Mouse (Mus musculus): Measurements from ENCODE around the gene Acot8. TPM values are rescaled to one million over a fixed set of nuclear protein-coding genes. Genes with fewer than 3 reads are reported as not detected.
"Not testable (repeated sequence)": the region's sequence is repeated elsewhere in the genome, so short reads cannot be mapped to it uniquely, and the experiment has no call there.

The Acot8 gene
- total RNA-seq, 2 experiments from 2014 or later, result 27.8 to 28.2 TPM

DNA sequence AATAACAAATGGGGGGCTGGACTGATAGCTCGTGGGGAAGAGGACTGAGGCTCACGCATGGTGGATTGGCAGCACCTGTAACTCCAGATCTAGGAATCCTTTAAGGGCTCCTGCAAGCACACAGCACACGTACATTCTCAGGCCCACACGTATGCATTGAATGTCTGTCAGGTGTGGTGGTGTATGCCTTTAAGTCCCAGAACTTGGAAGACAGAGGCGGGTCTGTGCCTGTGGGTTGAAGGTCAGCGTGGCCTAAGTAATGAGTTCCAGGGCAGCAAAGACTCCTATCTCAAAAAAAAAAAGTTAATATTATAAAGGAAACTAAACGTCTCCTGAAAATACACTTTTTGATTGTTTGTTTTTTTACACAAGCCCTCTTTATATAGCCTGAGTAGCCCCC is 1.9 kb upstream of the Acot8 start:
- DNase-seq, result no peak

DNA sequence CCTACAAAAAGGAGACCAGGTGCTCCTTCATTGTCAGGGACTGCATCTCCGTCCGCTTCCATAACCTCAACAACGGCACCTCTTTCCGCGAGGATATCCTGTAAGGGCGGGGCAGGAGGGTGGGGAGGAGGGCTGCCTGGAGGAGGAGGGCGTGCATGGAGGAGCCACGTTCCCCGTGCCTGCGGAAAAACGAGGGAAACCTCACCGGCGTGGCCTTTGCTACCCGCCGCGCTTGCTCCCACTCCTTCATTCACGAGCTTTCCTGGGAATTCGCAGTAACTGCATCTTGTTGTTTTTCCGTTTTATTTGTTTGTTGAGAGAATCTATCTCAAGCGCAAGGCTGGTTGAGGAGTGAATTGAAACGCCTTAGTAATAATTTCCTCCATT is 643 bp upstream of the Acot8 start:
- DNase-seq, result no peak

DNA sequence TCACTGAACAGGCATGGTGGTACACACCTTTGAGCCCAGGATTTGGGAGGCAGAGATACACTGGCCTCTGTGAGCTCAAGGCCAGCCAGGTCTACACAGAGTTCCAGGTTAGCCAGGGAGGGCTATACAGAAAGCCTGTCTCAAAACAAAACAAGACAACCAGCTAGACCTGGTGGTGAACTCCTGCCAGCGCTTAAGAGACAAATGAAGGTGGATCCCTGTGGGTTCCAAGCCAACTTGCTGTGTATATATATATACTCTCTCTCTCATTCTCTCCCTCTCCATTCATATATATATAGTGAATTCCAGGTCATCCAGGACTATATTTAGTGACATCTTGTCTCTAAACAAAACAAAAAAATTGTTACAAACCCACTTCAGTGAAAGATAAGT is 765 bp downstream of the Acot8 start:
- DNase-seq, result no peak

DNA sequence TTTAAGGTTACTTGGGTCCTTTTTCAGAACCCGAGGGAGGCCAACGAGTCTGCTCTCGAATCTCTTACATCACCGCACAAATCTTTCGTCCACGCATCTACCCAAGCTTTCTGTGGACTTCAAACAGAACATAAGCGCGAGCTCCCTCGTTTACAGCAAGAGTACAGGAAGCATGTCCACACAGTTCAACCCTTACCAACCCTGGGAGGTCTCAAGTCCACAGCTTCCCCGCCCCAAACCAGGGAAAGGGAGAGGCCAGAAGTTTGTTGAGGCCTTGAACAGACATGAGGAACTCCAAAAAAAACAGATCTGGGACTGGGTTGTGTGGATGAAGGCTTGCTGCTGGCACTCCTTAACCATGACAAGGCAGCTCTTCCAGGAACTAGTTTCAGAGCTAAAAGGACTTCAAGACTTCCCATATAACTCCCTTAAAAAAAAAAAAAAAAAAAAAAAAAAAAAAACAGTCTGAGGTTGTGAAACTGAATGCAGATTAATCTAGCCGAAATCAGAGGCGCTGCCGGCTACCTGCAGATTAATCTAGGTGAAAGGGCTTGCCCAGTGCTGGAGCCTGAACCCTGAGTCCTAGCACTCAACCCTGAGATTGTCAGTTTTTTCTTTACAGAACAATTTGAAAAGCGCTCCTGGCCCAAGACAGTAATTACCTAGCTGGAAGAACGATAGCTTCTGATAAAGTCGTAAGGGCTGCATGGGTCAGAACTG is 1.3 kb downstream of the Acot8 start:
- DNase-seq, result no peak

DNA sequence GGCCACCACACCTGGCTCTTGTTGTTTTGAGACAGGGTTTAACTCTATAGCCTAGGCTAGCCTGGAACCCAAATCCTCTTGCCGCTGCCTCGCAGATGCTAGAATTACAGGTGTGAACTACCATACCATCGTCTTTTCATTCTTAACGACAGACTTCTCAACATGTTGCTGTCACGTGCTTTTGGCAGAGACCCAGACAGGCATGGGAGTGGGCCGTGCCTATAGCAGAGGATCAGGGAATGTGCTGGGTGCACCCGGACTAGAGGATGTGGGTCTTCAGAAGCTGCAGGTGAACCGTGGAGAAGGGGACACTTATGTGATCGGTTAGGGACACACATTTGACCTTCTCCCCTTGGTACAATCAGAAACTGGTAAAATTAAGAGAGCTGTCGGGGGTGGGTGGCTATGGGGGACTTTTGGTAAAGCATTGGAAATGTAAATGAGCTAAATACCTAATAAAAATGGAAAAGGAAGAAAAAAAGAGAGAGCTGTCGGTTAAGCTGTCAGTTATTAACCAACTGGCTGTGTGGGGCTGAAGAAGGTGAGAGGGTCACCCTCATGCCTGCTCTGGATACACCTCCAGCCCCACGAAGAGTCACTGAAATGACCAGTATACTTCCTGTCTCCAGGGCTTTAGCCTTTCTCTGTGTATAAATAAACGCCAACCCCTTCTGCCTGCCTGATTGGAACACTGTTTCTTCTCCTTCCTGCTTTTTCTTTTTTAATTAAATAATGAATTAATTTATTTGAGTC is 4.3 kb downstream of the Acot8 start:
- DNase-seq, result no peak

DNA sequence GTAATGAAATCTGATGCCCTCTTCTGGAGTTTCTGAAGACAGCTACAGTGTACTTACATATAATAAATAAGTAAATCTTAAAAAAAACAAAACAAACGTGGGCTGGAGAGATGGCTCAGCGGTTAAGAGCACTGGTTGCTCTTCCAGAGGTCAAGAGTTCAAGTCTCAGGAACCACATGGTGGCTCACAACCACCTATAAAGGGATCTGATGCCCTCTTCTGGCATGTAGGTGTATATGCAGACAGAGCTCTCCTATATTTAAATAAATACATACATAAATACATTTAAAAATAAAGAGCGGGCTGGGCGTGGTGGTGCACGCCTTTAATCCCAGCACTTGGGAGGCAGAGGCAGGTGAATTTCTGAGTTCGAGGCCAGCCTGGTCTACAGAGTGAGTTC is 6.1 kb downstream of the Acot8 start:
- not testable (repeated sequence) for DNase-seq

DNA sequence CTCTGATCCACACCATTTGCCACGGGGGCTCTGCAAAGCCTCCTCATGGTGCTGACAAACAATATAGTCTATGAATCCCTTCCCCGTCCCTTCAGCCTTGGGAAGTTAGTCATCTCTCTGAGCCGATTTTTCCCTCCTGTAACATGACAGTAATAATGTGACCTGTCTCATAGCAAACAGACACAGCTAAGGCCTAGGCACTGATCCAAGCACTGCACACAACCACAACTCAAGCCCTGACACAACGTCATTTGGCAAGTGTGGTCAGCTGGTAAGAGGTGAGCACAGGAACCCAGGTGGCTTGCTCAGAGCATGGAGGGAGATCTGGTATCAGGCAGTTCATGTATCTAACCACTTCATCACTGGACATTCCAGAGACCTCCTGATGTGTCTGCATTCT is 8.8 kb downstream of the Acot8 start:
- no peak for DNase-seq

DNA sequence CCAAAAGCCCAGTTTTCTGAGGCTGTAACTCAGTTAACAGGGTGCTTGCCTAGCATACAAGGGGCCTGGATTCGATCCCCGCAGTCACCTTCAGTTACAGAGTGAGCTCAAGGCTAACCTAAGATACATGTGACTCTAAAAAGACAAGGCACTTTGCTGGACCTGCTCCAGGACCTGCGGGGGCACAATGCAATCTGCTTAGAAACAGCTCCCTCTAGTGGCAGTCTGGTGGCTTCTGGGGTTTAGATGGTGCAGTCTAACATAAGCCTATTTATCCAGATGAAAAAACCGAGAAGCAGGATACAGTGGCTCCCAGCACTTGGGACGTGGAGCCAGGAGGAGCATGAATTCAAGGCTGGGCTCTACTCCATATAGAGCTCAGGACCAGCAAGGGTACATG is 10.4 kb downstream of the Acot8 start:
- peak; percentile 74 to 81 for DNase-seq

DNA sequence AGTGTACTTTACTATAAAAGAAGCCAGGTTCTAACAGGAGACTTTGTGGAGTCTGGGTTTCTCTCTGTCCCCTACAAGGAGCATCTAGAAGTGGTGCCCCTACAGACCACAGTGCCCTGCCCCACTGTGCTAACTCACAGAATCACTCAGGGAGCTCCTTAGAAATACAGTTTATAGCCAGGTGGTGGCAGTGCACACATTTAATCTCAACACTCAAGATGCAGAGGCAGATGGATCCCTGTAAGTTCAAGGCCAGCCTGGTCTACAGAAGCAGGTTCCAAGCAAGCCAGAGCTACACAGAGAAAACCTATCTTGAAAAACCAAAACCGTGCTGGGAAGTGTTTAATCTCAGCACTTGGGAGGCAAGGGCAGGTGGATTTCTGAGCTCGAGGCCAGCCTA is 10.9 kb downstream of the Acot8 start:
- no peak for DNase-seq

DNA sequence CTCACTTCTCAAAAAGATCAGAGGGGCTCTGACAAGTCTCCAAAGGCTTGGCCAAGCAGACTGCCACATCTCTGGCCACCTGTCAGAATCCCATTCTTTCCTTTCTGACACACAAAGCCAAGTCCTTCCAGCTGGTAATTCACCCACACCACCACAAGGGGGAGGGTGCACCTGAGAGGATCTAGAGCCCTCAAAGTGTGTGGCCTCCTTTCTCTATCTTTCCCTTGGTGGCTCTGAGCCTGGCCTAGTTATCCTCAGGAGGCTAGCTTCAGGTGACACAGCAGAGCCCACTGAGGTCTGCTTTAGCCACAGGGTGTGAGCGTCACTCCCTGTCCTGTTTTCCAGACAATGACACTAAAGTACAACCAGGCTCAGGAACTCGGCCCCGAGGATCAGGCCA is 11.4 kb downstream of the Acot8 start:
- no peak for DNase-seq

DNA sequence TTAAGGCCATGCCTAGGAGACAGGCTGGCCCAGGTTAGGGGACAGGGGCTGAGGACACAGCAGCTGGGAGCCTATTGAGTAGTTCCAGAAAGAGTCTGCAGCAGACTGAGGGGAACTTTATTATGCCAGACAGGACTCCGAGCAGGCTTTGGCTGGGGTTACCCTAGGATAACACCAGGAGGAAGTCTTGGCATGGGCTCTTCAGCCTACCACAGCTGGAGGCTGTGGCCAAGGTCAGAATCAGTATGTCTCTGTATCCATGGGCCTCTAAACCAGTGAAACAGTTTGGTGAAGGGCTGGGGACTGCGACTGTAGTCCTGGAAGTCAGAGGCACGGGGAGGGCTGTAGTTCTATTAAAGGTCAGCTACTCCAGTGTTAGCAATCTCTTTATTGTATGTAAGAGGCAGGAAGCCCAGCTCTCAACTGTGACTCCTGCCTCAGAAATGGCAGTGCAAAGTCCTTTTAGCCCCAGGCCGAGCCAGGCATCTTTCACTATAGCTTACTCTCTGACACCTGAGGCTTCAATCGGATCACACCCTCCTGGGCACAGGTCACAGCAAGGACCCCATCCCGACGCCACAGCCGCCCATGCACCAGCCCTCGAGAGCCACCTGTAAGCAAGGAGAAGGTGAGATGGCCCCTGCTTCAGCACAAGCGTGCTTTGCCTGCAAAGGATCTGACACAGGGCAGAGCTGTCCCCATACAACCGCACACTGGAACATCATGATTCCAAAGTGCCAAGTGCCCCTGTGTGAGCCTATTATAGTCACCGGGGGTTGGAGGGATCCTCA is 12.1 kb downstream of the Acot8 start:
- DNase-seq, result no peak

DNA sequence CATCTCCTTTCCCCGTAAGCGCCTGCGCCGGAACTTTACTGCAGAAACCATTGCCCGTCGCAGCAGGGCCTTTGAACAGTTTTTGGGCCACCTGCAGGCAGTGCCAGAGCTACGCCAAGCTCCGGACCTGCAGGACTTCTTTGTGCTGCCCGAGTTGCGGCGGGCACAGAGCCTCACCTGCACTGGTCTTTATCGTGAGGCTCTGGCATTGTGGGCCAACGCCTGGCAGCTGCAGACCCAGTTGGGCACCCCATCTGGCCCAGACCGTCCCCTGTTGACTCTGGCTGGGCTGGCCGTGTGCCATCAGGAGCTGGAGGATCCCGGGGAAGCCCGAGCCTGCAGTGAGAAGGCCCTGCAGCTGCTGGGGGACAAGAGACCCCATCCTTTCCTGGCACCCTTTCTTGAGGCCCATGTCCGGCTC is 12.8 kb downstream of the Acot8 start:
- DNase-seq, result no peak

DNA sequence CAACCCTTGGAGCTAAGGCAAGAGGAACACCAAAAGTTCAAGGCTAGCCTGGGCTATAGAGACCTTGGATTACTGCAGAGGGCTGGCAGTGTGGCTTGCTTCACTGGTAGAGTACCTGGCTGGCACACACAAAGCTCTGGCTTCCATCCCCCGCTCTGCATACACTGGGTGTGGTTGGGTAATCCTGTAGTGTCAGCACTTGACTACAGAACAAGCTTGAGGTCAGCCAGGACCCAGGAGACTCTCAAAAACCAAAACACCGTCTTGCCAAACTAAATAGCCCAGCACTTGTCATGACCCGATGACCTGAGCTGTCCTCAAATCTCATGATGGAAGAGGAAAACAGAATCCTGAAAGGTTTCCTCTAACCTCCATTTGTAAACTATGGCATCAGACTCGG is 14.2 kb downstream of the Acot8 start:
- DNase-seq, result no peak

DNA sequence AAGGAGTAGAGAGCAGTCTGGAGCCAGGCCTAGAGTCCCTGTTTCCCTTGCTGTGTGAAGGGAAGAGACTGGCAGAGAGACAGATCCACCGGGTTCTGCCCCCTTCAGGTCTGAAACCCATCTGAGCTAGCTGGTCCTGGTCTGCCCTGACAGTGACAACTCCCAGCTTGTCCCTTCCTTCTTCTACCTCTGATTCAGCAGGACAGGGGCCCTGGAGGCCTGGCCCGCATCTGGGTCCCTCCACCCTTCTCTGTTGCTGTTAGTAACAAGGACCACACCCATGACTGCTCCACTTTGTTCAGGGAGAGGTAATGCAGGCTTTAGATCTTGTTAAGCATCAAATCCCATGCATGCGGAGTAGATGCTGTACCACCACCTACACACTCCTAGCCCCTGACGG is 16.3 kb downstream of the Acot8 start:
- DNase-seq, result no peak

DNA sequence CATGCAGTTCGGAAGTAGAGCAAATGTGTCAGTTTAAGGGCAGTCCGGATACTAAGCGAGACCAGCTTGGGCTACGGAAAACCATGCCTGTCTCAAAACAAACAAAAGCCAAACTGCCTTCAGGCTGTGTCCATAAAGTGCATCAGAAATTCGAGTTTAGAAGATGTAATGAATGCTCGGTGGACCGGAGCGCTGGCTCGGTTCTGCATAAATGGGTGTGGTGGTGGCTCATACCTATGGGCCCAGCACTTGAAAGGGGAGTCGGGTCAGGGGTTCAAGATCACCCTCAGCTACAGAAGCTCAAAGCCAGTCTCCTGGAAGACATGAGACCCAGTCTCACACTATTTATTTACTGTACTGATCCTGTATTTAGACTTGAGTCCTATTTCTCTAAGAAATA is 16.9 kb downstream of the Acot8 start:
- DNase-seq, result no peak

DNA sequence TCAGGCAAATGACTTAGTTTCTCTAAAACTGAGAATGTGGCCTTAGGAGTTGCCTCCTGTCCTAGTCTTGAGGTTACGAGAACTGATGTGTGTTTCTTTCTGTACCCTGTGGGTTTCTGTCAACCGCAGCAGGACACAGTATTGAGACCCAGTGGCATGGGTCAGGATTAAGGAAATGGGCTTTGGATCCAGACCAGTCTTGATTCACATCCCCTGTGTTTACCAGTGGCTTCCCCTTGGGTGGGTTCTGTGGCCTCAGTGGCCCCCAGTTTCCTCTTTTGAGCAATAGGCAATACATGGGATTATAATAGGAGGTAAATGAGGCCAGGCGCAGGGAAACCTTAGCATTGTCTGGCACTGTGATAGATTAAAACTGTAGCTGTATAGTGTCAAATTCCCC is 17.6 kb downstream of the Acot8 start:
- DNase-seq, result no peak

DNA sequence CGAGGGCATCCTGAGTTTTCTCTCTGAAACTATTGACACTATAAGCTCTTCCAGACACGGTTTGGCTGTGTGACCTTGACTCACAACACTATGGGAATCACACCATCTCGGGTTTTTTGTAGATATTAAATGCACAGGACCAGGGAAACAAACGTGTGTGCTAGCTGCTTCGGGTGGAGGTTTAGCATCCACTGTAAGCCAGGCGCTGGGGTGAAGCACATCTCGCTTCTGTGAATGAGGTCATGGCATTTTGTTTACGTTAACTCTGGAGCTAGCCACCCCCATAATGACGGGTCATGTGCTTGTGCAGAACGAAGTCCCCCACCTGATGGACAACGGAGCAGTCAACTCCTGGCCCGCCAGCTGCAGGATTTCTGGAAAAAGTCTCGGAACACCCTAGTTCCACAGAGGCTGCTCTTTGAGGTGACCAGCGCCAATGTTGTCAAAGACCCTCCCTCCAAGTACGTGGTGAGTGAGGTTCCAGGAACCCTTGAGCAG is 18.2 kb downstream of the Acot8 start:
- DNase-seq, result no peak

DNA sequence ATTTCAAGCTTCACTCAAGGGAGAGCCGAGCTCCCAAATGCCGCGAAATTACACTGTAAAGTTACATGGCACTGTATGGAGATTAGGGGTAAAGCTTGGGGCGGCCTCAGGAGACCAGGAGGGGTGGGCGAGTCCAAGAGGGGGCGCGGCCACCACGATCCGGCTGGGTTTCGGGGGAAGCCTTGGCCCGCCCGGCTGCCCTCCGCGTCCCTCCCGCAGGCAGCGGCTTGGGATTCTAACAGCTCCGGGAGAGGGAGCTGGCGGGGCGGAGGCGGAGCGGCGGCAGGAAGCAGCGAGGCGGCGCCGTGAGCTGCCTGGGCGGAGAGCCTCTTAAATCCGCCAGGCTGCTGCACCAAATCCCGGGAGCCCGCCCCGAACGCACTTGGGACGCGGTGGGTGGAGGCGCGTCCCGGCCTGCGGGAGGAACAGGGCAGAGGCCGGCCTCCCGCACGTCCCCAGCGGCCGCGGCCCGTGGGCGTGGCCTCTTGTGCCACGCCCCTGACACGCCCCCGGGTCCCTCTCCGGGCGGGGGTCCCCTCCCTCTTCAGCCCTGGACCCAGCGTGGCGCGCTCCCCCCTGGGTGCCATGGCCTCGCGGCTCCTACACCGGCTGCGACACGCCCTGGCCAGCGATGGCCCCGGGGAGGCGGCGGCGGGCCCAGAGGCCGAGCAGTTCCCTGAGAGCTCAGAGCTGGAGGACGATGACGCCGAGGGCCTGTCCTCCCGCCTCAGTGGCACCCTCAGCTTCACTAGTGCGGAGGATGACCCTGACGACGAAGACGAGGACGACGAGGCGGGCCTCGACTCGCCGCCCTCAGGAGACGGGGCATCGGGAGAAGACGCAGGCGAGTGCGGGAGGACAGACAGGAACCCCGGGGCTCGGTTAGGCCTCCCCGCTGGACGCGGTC is 18.9 kb downstream of the Acot8 start, which contains the start of gene Snx21:
Snx21 (plus strand) TSS at position 343 of the 907 bp plus-strand sequence.
- DNase-seq, result peak; percentile 87 to 88

DNA sequence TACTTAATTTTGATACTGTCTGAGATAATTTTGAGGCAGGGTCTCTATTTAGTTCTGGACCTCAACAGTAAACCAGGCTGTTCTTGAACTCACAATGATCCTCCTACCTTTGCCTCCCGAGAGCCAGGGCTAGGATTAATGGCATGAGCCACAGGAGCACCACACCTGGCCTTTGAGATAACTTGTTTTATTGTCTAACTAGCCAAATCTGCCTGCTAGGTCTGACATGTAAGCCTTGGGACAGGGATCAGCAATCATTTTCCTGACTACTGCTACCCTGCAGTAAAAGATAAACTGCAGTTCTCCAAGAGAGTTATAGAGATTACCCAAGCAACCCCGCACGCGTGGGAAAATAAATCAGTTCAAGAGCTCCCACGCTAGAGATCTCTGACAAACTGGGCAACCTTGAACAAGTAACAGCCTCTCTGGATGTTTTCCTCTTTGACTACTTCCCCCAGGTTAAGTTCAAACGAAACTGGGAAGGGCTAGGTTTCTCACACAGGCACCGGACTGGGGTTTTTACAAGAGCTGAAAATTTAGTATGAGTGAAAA is 19.7 kb downstream of the Acot8 start:
- no peak for DNase-seq

DNA sequence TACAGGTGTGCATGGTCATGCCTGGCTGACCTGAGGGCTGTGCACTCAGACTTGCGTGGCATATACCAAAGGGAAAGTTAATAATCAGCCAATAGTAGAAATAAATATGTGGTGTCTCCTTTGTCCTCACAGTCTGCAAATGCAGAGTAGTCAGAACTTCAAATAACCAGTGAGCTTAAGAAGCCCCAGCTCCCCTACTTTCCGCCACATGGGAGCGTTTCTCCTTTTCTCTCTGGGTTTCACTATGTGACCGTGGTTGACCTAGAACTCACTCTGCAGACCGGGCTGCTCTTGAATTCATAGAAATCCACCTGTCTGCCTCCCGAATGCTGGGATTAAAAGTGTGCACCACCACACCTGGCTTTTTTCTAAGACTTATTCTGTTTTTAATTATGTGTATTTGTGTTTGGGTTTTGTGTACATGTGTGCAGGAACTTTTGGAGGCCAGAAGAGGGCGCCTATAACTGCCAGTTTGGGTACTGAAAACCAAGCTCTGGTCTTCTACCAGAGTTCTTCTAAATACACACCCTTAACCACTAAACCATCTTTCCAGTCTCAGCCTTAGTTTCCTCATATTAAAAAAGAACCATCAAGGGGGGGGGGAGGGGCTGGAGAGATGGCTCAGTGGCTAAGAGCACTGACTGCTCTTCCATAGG is 20.6 kb downstream of the Acot8 start:
- no peak for DNase-seq

DNA sequence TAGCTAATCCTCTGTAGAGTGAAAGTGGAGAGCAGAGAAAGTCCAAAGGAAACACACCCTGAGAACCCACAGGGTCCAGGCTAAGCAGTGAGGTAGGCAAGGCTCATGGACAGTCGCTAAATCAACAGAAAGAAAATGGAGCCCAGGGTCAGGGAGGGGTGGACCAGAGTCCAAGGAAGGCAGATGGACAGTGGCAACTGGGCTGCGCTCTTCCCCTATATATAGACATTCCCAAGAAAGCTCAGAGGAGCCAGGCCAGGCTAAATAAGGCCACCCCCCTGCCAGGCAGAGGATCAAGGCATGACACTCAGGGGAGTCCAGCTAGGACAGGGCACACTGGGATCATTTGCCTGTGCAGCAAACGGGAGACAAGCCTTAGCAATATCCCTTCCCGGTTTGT is 22.8 kb downstream of the Acot8 start:
- no peak for DNase-seq

Measured in layer of hippocampus, postnatal 36 days (tissue).